Mouse (Mus musculus): ENCODE data around the gene Kcnk2. TPM values are rescaled to one million over a fixed set of nuclear protein-coding genes. Genes with fewer than 3 reads are reported as not detected.
A peak's percentile ranks its signal among the peaks of the same experiment; 100 is the strongest.

The Kcnk2 gene
- polyA plus RNA-seq, 1 experiment from 2014 or later: not detected

- DNase-seq (ENCODE audit: low read depth, low spot score): no peak
- ChIA-PET POLR2A (interaction anchor here (0.7 kb wide), 1 partner anchor 1215 kb away, joined by 3 read pairs; no protein-coding TSS in a partner anchor), CTCF (no interaction called here)
These were observed 58.5 kb downstream of the Kcnk2 start for GRCm38 (mm10) chr1:189343301-189344251.

GRCm38 (mm10) chr1:189342416-189343104, 59.5 kb downstream of the Kcnk2 start:
- DNase-seq (ENCODE audit: low read depth, low spot score) (no peak), ATAC-seq (no peak)
- CTCF ChIA-PET: no interaction called here
- POLR2A ChIA-PET: interaction anchor here (0.7 to 0.9 kb wide), 2 partner anchors 11 to 1214 kb away, joined by 3 read pairs; no protein-coding TSS in a partner anchor
- in situ Hi-C loops (cut with MboI; ENCODE audit: low pct_unique_long_range_greater_than_20kb): no loop called here
- TF ChIP-seq CTCF (IDR thresholded peaks at IDR 0.05): no peak
- peaks cover 22% of the 10 kb centered on the region for H3K27me3 ChIP-seq

More at GRCm38 (mm10) chr1:189343301-189344251, 58.5 kb downstream of the Kcnk2 start:
- H3K27me3 ChIP-seq: peaks cover 22% of the 10 kb centered on the region
- TF ChIP-seq CTCF (IDR thresholded peaks at IDR 0.05): no peak
- in situ Hi-C loops (cut with MboI; ENCODE audit: low pct_unique_long_range_greater_than_20kb): no loop called here
- ATAC-seq: no peak

GRCm38 (mm10) chr1:189341381-189341917, 60.6 kb downstream of the Kcnk2 start:
- in situ Hi-C loops (cut with MboI; ENCODE audit: low pct_unique_long_range_greater_than_20kb): no loop called here
- H3K27me3 ChIP-seq: peaks cover 22% of the 10 kb centered on the region
- CTCF ChIA-PET: no interaction called here
- ATAC-seq: no peak
- POLR2A ChIA-PET: interaction anchor here (0.9 kb wide), 1 partner anchor 10 kb away, joined by 3 read pairs; no protein-coding TSS in a partner anchor
- TF ChIP-seq CTCF (IDR thresholded peaks at IDR 0.05): no peak
- DNase-seq (ENCODE audit: low read depth, low spot score): no peak

DNA sequence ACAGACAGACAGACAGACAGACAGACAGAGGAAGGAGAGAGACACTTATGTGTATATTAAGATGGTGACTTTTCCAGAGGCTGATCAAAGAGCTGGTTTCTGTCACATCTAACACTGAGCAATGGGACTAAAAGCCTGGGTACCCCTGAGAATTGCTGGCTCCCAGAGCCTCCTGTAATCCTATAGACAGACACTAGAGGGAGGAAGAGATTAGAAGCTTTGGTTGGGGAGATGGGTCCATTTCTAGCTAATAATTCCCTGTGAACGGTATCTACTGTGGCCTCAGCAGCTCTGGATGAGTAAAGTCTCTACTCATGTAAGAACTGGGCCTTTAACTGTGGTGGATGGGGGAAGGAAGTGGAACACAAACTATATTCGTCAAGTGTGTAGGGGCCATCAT, 86.2 kb downstream of the Kcnk2 start:
- no peak for ATAC-seq
- TF ChIP-seq CTCF (IDR thresholded peaks at IDR 0.05): peak; percentile 45
- in situ Hi-C loops (cut with MboI; ENCODE audit: low pct_unique_long_range_greater_than_20kb): loop anchor here (10.0 kb wide), 1 partner anchor 269 kb away; no protein-coding TSS in a partner anchor
- ChIA-PET POLR2A (no interaction called here), CTCF (interaction anchor here (0.6 to 1.0 kb wide), 2 partner anchors 13 to 275 kb away, joined by 3 to 4 read pairs; no protein-coding TSS in a partner anchor)
- no peak for DNase-seq (ENCODE audit: low read depth, low spot score)
- peaks cover under 1% of the 10 kb centered on the region for H3K27me3 ChIP-seq

DNA sequence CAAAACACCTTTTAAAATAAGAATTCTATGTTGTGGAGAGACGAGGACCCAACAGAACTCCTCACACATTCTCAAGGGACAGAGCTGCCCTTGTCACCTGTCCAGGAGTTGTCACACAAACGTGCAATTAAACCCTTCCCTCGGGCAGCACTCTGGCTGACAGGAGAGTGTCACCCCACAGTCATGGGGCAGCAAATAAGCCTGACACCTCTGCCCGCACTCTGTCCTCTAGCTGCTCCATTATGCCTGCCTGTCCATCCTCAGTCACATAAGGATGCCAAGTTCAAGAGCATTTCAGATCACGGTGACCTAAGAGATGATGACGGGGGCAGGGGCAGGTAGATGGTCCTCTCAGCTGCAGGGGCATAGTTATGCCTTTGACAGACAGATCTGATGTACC, 87.6 kb downstream of the Kcnk2 start:
- no peak for DNase-seq (ENCODE audit: low read depth, low spot score)
- no peak for TF ChIP-seq CTCF (IDR thresholded peaks at IDR 0.05)
- POLR2A ChIA-PET: no interaction called here
- CTCF ChIA-PET: interaction anchor here (1.2 kb wide), 1 partner anchor 59 kb away, joined by 3 read pairs; no protein-coding TSS in a partner anchor
- ATAC-seq: no peak
- in situ Hi-C loops (cut with MboI; ENCODE audit: low pct_unique_long_range_greater_than_20kb): loop anchor here (10.0 kb wide), 1 partner anchor 270 kb away; no protein-coding TSS in a partner anchor
- H3K27me3 ChIP-seq: peaks cover 3% of the 10 kb centered on the region

DNA sequence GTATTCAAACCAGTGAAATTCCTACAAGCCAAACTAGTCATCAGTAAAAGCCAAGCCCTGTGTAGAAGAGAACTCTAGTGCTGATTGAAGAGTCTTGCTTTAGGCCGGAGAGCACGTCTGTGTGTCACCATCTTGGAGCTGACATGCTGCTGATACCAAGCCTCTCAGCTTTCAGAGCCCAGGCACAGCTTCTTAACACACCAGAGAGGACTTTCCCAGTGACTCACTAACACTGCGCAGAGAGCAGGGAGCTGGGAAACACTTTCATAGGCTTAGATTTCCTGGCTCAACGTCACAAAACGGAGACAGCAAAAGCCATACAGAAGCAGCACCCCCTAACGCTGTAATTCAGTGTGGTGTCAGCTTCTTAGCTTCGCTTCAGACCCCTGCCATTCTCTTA, 88.3 kb downstream of the Kcnk2 start:
- no peak for TF ChIP-seq CTCF (IDR thresholded peaks at IDR 0.05)
- no peak for DNase-seq (ENCODE audit: low read depth, low spot score)
- no peak for ATAC-seq
- H3K27me3 ChIP-seq: peaks cover 10% of the 10 kb centered on the region
- in situ Hi-C loops (cut with MboI; ENCODE audit: low pct_unique_long_range_greater_than_20kb): loop anchor here (10.0 kb wide), 1 partner anchor 271 kb away; no protein-coding TSS in a partner anchor
- CTCF ChIA-PET: interaction anchor here (1.2 kb wide), 1 partner anchor 59 kb away, joined by 3 read pairs; no protein-coding TSS in a partner anchor
- POLR2A ChIA-PET: no interaction called here

DNA sequence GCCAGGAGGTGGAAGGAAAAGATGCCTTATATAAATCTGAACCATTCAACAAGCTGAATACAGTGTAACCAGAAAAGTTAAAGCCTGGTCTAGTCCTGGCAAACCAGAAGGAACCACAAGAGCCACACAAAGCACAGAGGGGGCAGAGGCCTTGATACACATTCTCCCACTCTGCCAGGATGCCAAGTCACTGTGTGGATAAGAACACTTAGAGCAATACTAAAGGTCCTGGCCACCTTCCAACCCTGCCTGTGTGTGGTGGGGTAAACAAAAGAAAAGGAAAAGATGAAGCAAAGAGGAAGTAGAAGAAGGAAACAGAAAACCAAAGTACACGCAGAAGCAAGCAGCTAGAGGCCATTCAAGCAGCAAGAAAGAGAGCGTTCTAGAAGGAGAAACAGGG, 91.9 kb downstream of the Kcnk2 start:
- TF ChIP-seq CTCF (IDR thresholded peaks at IDR 0.05): no peak
- CTCF ChIA-PET: no interaction called here
- in situ Hi-C loops (cut with MboI; ENCODE audit: low pct_unique_long_range_greater_than_20kb): loop anchor here (10.0 kb wide), 1 partner anchor 275 kb away; no protein-coding TSS in a partner anchor
- DNase-seq (ENCODE audit: low read depth, low spot score): no peak
- POLR2A ChIA-PET: no interaction called here
- H3K27me3 ChIP-seq: peaks cover 15% of the 10 kb centered on the region
- ATAC-seq: no peak

DNA sequence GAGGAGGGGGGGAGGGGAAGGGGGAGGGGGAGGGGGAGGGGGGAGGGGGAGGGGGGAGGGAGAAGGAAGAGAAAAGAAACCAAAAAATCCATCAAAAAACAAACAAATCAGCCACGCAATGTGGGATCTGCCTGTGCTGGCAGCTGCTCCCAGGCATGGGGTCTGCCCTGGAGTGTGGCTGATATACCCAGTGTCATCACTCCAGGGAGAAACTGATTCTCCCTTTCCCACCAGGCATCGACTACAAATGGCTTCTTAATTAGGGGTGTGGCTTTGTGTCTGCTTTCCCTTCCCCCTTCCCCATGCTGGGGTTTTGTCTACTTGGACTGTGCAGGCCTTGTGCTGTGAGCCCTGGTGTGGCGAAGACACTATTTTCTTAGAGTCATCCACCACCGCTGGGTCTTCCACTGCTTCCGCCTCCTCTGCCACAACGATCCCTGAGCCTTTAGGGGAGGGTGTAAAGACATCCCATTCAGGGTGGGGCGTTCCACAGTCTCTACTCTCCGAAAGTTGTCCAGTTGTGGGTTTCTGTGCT, 97.0 kb downstream of the Kcnk2 start:
- ATAC-seq (no peak), DNase-seq (ENCODE audit: low read depth, low spot score) (no peak)
- CTCF ChIA-PET: no interaction called here
- no peak for TF ChIP-seq CTCF (IDR thresholded peaks at IDR 0.05)
- peaks cover 15% of the 10 kb centered on the region for H3K27me3 ChIP-seq
- POLR2A ChIA-PET: no interaction called here
- in situ Hi-C loops (cut with MboI; ENCODE audit: low pct_unique_long_range_greater_than_20kb): no loop called here

- H3K27me3 ChIP-seq: no peaks in the 10 kb centered on the region
- ATAC-seq (no peak), DNase-seq (ENCODE audit: low read depth, low spot score) (no peak)
- TF ChIP-seq CTCF (IDR thresholded peaks at IDR 0.05): no peak
- CTCF ChIA-PET: interaction anchor here (1.4 kb wide), 1 partner anchor 13 kb away, joined by 3 read pairs; no protein-coding TSS in a partner anchor
- in situ Hi-C loops (cut with MboI; ENCODE audit: low pct_unique_long_range_greater_than_20kb): no loop called here
- POLR2A ChIA-PET: no interaction called here
These were observed 99.1 kb downstream of the Kcnk2 start for GRCm38 (mm10) chr1:189303001-189303400.

Measured in Patski (cell line).